Mouse (Mus musculus) lung, postnatal 0 days (tissue): ENCODE data around the gene Hcar1.

Experiments used
- CTCF ChIP-seq: IDR thresholded peaks from 2 replicates; pipeline ENCODE4 v1.5.1; 2016; ENCODE audit warnings: antibody characterized with exemption, mild to moderate bottlenecking
- EP300 ChIP-seq: IDR thresholded peaks from 2 replicates; pipeline ENCODE4 v1.6.1; 2016; ENCODE audit warnings: antibody characterized with exemption, mild to moderate bottlenecking, control low read depth

- TF ChIP-seq EP300, result no peak
- no peak for TF ChIP-seq CTCF
Observed at GRCm38 (mm10) chr5:123842221-123842934, 37.4 kb downstream of the Hcar1 start.
